Mouse (Mus musculus): ENCODE data around the gene Galp. TPM values are rescaled to one million over a fixed set of nuclear protein-coding genes. Genes with fewer than 3 reads are reported as not detected.

Galp gene
- total RNA-seq (2021): not detected
- long read RNA-seq, experiment 1: 0 reads
- long read RNA-seq, experiment 2: 0 reads

GRCm38 (mm10) chr7:6196790-6197189 lies at the start of gene Galp:
Galp (plus strand) TSS chr7:6197090.
- no peak for DNase-seq (ENCODE audit: low spot score)

- DNase-seq (ENCODE audit: low spot score): no peak
Measured at GRCm38 (mm10) chr7:6147688-6148087, 49.2 kb upstream of the Galp start.

GRCm38 (mm10) chr7:6151266-6151665 lies 45.6 kb upstream of the Galp start:
- DNase-seq (ENCODE audit: low spot score): no peak

- DNase-seq (ENCODE audit: low spot score): peak; percentile 68
Measured at GRCm38 (mm10) chr7:6152036-6152435, 44.9 kb upstream of the Galp start.

- no peak for DNase-seq (ENCODE audit: low spot score)
Measured at GRCm38 (mm10) chr7:6153131-6153530, 43.8 kb upstream of the Galp start.

- no peak for DNase-seq (ENCODE audit: low spot score)
Measured at GRCm38 (mm10) chr7:6154164-6154563, 42.7 kb upstream of the Galp start.

- DNase-seq (ENCODE audit: low spot score): peak; percentile 76
Measured at GRCm38 (mm10) chr7:6155031-6155872, 41.6 kb upstream of the Galp start.

- peak; percentile 97 for DNase-seq (ENCODE audit: low spot score)
Measured at GRCm38 (mm10) chr7:6155901-6156411, 40.9 kb upstream of the Galp start, which contains the start of gene Zfp787. Zfp787 (minus strand) TSS chr7:6155997.

- no peak for DNase-seq (ENCODE audit: low spot score)
Measured at GRCm38 (mm10) chr7:6156901-6157472, 39.9 kb upstream of the Galp start.

- no peak for DNase-seq (ENCODE audit: low spot score)
Measured at GRCm38 (mm10) chr7:6157479-6157878, 39.4 kb upstream of the Galp start.

GRCm38 (mm10) chr7:6159604-6160003 lies 37.3 kb upstream of the Galp start:
- DNase-seq (ENCODE audit: low spot score): no peak

- DNase-seq (ENCODE audit: low spot score): no peak
Measured at GRCm38 (mm10) chr7:6161541-6161940, 35.3 kb upstream of the Galp start.

GRCm38 (mm10) chr7:6162172-6162571 lies 34.7 kb upstream of the Galp start:
- no peak for DNase-seq (ENCODE audit: low spot score)

GRCm38 (mm10) chr7:6164671-6165070 lies 32.2 kb upstream of the Galp start:
- DNase-seq (ENCODE audit: low spot score): no peak

- no peak for DNase-seq (ENCODE audit: low spot score)
Measured at GRCm38 (mm10) chr7:6169403-6169802, 27.5 kb upstream of the Galp start.

- DNase-seq (ENCODE audit: low spot score): no peak
Measured at GRCm38 (mm10) chr7:6170391-6170790, 26.5 kb upstream of the Galp start.

- DNase-seq (ENCODE audit: low spot score): no peak
Measured at GRCm38 (mm10) chr7:6170871-6171270, 26.0 kb upstream of the Galp start.

GRCm38 (mm10) chr7:6171444-6172005 lies 25.4 kb upstream of the Galp start:
- DNase-seq (ENCODE audit: low spot score): peak; percentile 56

- peak; percentile 96 for DNase-seq (ENCODE audit: low spot score)
Measured at GRCm38 (mm10) chr7:6172006-6172649, 24.8 kb upstream of the Galp start, which contains the start of gene Zfp444. Zfp444 (plus strand) TSS chr7:6172226.

GRCm38 (mm10) chr7:6172674-6173244 lies 24.1 kb upstream of the Galp start:
- DNase-seq (ENCODE audit: low spot score): no peak

GRCm38 (mm10) chr7:6173872-6174271 lies 23.0 kb upstream of the Galp start:
- no peak for DNase-seq (ENCODE audit: low spot score)

All from gastrocnemius, adult 18-20 months (tissue).